Mouse (Mus musculus) olfactory bulb, adult 2 months (tissue): Measurements from ENCODE around the gene Btg3. TPM values are rescaled to one million over a fixed set of nuclear protein-coding genes. Genes with fewer than 3 reads are reported as not detected.

ENCODE experiments used
- H3K27ac ChIP-seq: fragments of 200-500 bp; 2 replicates; pipeline ENCODE4 v1.5.1; 2012; ENCODE audit warnings: low read depth, low read length; ENCODE audit not compliant: insufficient read depth
- H3K4me1 ChIP-seq: fragments of 200-500 bp; 2 replicates; pipeline ENCODE4 v1.6.1; 2012; ENCODE audit warnings: low read length; ENCODE audit not compliant: control insufficient read depth, insufficient read depth
- H3K4me3 ChIP-seq: fragments of 200-500 bp; 2 replicates; pipeline ENCODE4 v1.5.1; 2012; ENCODE audit warnings: mild to moderate bottlenecking, low read depth, low read length, moderate library complexity; ENCODE audit not compliant: insufficient read depth
- CTCF ChIP-seq: fragments of 200-500 bp; IDR thresholded peaks from 2 replicates; pipeline ENCODE4 v1.5.1; 2012; ENCODE audit warnings: low read depth, mild to moderate bottlenecking, low read length, moderate library complexity; ENCODE audit not compliant: insufficient read depth
- POLR2A ChIP-seq: fragments of 200-500 bp; IDR thresholded peaks from 2 replicates; pipeline ENCODE4 v1.6.1; 2012; ENCODE audit warnings: mild to moderate bottlenecking, low read depth, low read length, moderate library complexity; ENCODE audit not compliant: insufficient read depth
- WGBS: fragments of 180-500 bp; shearing (Covaris S2); methylation state at CpG from one replicate; pipeline ENCODE4 v1.1.7; 2018; 5-methylcytosine and 5-hydroxymethylcytosine counted together
- polyA plus RNA-seq: library from polyadenylated mRNA; stranded (reverse); fragments of >200 nt; gene quantifications from 2 replicates; pipeline ENCODE4 v1.2.4, GENCODE M21; 2012; ENCODE audit warnings: low replicate concordance; ENCODE audit not compliant: missing spikeins, insufficient read depth, insufficient read length

Btg3 gene
- polyA plus RNA-seq, 1 experiment, result not detected

- WGBS, result 66% methylated on average over 5 of the region's 5 CpGs
- no peak for TF ChIP-seq POLR2A
- no peak for TF ChIP-seq CTCF
- Histone ChIP-seq H3K4me1 (no peaks in the 10 kb centered on the region), H3K27ac (no peak overlapping the region), H3K4me3 (no peak overlapping the region)
Observed at GRCm38 (mm10) chr16:78294606-78295275, 82.3 kb downstream of the Btg3 start.

- H3K4me3 ChIP-seq, result no peak overlapping the region
- TF ChIP-seq POLR2A, result no peak
- no peak for TF ChIP-seq CTCF
- H3K4me1 ChIP-seq, result no peaks in the 10 kb centered on the region
- 88% methylated on average over 1 of the region's 1 CpGs for whole genome bisulfite sequencing
- H3K27ac ChIP-seq, result no peak overlapping the region
Observed at GRCm38 (mm10) chr16:78294051-78294450, 82.9 kb downstream of the Btg3 start.

- no peak overlapping the region for H3K4me3 ChIP-seq
- 79% methylated on average over 5 of the region's 5 CpGs for WGBS
- H3K4me1 ChIP-seq, result no peaks in the 10 kb centered on the region
- TF ChIP-seq CTCF, result no peak
- no peak for TF ChIP-seq POLR2A
- no peak overlapping the region for H3K27ac ChIP-seq
Observed at GRCm38 (mm10) chr16:78283231-78283630, 93.8 kb downstream of the Btg3 start.

Other genes with a start within 250 kb of the Btg3 start
- gene Cxadr, start 75.7 kb downstream of the Btg3 start, polyA plus RNA-seq, result not detected in 2 replicates
- gene D16Ertd472e, start 199.5 kb upstream of the Btg3 start, polyA plus RNA-seq, result not detected in 2 replicates